Mouse (Mus musculus): ENCODE results near the gene Lsmem1.

GRCm38 (mm10) chr12:40134529-40134928, 64.8 kb downstream of the Lsmem1 start:
- TF ChIP-seq POLR2A (IDR thresholded peaks at IDR 0.05; ENCODE audit: low read depth, low read length) (no peak), CTCF (conservative IDR thresholded peaks at IDR 0.05 in 1 of 2, IDR thresholded peaks at IDR 0.05 in 1 of 2; ENCODE audit: low read depth in 2 of 2, low read length in 2 of 2) (no peak)
